ENCODE assay signal across 33 mouse cellular contexts in genomic region chr11:28869129-28869528, GRCm38 (mm10). TPM values are rescaled to one million over a fixed set of nuclear protein-coding genes. Genes with fewer than 3 reads are reported as not detected.
A peak's percentile ranks its signal among the peaks of the same experiment; 100 is the strongest.
DNase-seq lines count a peak whose midpoint lies in the region; ATAC-seq lines count a peak whose summit lies in the region.
"Had no signal": no experiment of that assay in that cellular context is flagged by ENCODE, and none has a peak within 500 bp of the region (broad histone marks: within the 10 kb centered on the region; RNA-seq: fewer than 3 reads in every experiment).

No protein-coding gene starts in this region.

- H3K4me2 ChIP-seq in midbrain, embryonic 13.5 days (replicated peaks) = no peak overlapping the region
- H3K4me2 ChIP-seq: heart, embryonic 11.5 days; hindbrain, embryonic 14.5 days; limb, embryonic 15.5 days; lung, embryonic 14.5 days; neural tube, embryonic 12.5 days had no signal

- DNase-seq in heart, adult 11 months = peak; percentile 18
- DNase-seq in heart, adult 18-20 months = no peak
- DNase-seq in Muller cell, postnatal 12 days (ENCODE audit: inconsistent ontology term) = peak; percentile 40
- DNase-seq in embryonic facial prominence, embryonic 10.5 days (ENCODE audit: low spot score) = peak; percentile 52
- DNase-seq in forelimb bud, embryonic 11.5 days (ENCODE audit: low read depth, low spot score) = peak; percentile 63
- DNase-seq in kidney, postnatal 36 days = no peak
- DNase-seq in gastrocnemius, postnatal 25 days = no peak
- DNase-seq: adrenal gland, postnatal 14 days; cerebellum, adult 11-12 months; cerebellum, postnatal 10 days; gastrocnemius, postnatal 10 days; heart, postnatal 36 days; kidney, postnatal 25 days; lung, embryonic 14.5 days; lung, postnatal 14 days; right cerebral cortex, adult 18-20 months; spleen, adult 18-20 months; thymus, postnatal 14 days had no signal

- peak overlapping the region; percentile 66; the same call in 1 of the 2 replicates for H3K27ac ChIP-seq in embryonic facial prominence, embryonic 10.5 days (replicated peaks)
- no peak overlapping the region for H3K27ac ChIP-seq in midbrain, embryonic 13.5 days
- H3K27ac ChIP-seq: hindbrain, embryonic 14.5 days; layer of hippocampus, adult 2 months; left cerebral cortex, adult 2 months; limb, embryonic 15.5 days; liver, embryonic 14.5 days; midbrain, embryonic 10.5 days; neural tube, embryonic 12.5 days had no signal

- no peaks in the 10 kb centered on the region for H3K9me3 ChIP-seq in embryonic facial prominence, embryonic 10.5 days
- H3K9me3 ChIP-seq in midbrain, embryonic 13.5 days = no peaks in the 10 kb centered on the region
- H3K9me3 ChIP-seq: limb, embryonic 15.5 days; midbrain, embryonic 10.5 days; neural tube, embryonic 12.5 days had no signal

- no peaks in the 10 kb centered on the region for H3K36me3 ChIP-seq in embryonic facial prominence, embryonic 10.5 days (replicated peaks)
- no peaks in the 10 kb centered on the region for H3K36me3 ChIP-seq in midbrain, embryonic 13.5 days
- H3K36me3 ChIP-seq: limb, embryonic 15.5 days; midbrain, embryonic 10.5 days; neural tube, embryonic 12.5 days had no signal

- no peak for ATAC-seq in midbrain, embryonic 13.5 days
- ATAC-seq: forebrain, embryonic 16.5 days; intestine, postnatal 0 days; midbrain, embryonic 16.5 days had no signal

- H3K27me3 ChIP-seq in embryonic facial prominence, embryonic 10.5 days (replicated peaks; ENCODE audit: low read depth, poor library complexity, severe bottlenecking) = no peaks in the 10 kb centered on the region
- H3K27me3 ChIP-seq in midbrain, embryonic 13.5 days = no peaks in the 10 kb centered on the region
- H3K27me3 ChIP-seq: limb, embryonic 15.5 days; neural tube, embryonic 12.5 days had no signal

- H3K4me1 ChIP-seq in embryonic facial prominence, embryonic 10.5 days = peaks cover 16% of the 10 kb centered on the region
- no peaks in the 10 kb centered on the region for H3K4me1 ChIP-seq in midbrain, embryonic 13.5 days (replicated peaks)
- H3K4me1 ChIP-seq: limb, embryonic 15.5 days; midbrain, embryonic 10.5 days; neural tube, embryonic 12.5 days had no signal

- H3K9ac ChIP-seq in midbrain, embryonic 13.5 days (replicated peaks) = no peak overlapping the region
- H3K9ac ChIP-seq: hindbrain, embryonic 14.5 days; limb, embryonic 15.5 days; liver, embryonic 14.5 days; lung, embryonic 14.5 days; neural tube, embryonic 12.5 days had no signal

- no peak overlapping the region for H3K4me3 ChIP-seq in embryonic facial prominence, embryonic 10.5 days
- H3K4me3 ChIP-seq in midbrain, embryonic 13.5 days (replicated peaks) = no peak overlapping the region
- H3K4me3 ChIP-seq: layer of hippocampus, adult 2 months; left cerebral cortex, adult 2 months; limb, embryonic 15.5 days; midbrain, embryonic 10.5 days; myocyte; neural tube, embryonic 12.5 days had no signal

- 40% methylated on average over 2 of the region's 2 CpGs for WGBS in embryonic facial prominence, embryonic 10.5 days
- WGBS in midbrain, embryonic 13.5 days = 83% methylated on average over 2 of the region's 2 CpGs

RNA-seq across cellular contexts. Expression of gene Efemp1, which starts 16.1 kb away (rescaled TPM):
- 10 to 100 TPM; 20.3 to 23.4 TPM for total RNA-seq in heart, adult 18-20 months (2021)
- 5.5 and 10.2 TPM in 2 replicates for polyA plus RNA-seq in embryonic facial prominence, embryonic 10.5 days (2016; fragmentation: Nextera tagmentation; extraction: Ambion mirVana)
- polyA plus RNA-seq in midbrain, embryonic 13.5 days (2015; fragmentation: Nextera tagmentation; extraction: Ambion mirVana) = 2.8 and 2.9 TPM in 2 replicates
- total RNA-seq in gastrocnemius, postnatal 25 days (2021) = 10 to 100 TPM in 1 of 2 experiments, 1 to 10 TPM in 1; 8.1 to 14.1 TPM
- total RNA-seq: common myeloid progenitor, adult 5-6 weeks; granulocyte monocyte progenitor cell, adult 5-6 weeks had no signal

Comparison
In these comparisons a context has a peak if more than half of its experiments do, and no peak if none do; other contexts are left out.
1. DNase-seq: peak in heart, adult 11 months (single experiment), Muller cell, postnatal 12 days (single experiment), embryonic facial prominence, embryonic 10.5 days (single experiment) and forelimb bud, embryonic 11.5 days (single experiment); none in heart, adult 18-20 months (0 of 2), kidney, postnatal 36 days (0 of 2) and gastrocnemius, postnatal 25 days (single experiment).